Mouse (Mus musculus) frontal cortex, adult (tissue): ENCODE results near the gene Nectin1.

ENCODE experiments used
- ATAC-seq: cut with Nextera tagmentation; 2 replicates; pipeline ENCODE4 v1.9.2; 2017; ENCODE audit warnings: mild to moderate bottlenecking, moderate library complexity, mixed read lengths; ENCODE audit not compliant: low TSS enrichment

Nectin1 gene

GRCm38 (mm10) chr9:43743647-43744137, at the start of gene Nectin1:
Gene Nectin1 (plus strand): TSS chr9:43743984.
- peak; percentile 86 for ATAC-seq

- ATAC-seq: no peak
These were observed 45.6 kb upstream of the Nectin1 start for GRCm38 (mm10) chr9:43698080-43698712.

- no peak for ATAC-seq
These were observed 44.9 kb upstream of the Nectin1 start for GRCm38 (mm10) chr9:43698841-43699240.

GRCm38 (mm10) chr9:43699417-43700225, 44.2 kb upstream of the Nectin1 start:
- ATAC-seq: peak; percentile 34; the same call in 1 of the 2 replicates

GRCm38 (mm10) chr9:43700226-43700579, 43.6 kb upstream of the Nectin1 start:
- ATAC-seq: no peak

DNA sequence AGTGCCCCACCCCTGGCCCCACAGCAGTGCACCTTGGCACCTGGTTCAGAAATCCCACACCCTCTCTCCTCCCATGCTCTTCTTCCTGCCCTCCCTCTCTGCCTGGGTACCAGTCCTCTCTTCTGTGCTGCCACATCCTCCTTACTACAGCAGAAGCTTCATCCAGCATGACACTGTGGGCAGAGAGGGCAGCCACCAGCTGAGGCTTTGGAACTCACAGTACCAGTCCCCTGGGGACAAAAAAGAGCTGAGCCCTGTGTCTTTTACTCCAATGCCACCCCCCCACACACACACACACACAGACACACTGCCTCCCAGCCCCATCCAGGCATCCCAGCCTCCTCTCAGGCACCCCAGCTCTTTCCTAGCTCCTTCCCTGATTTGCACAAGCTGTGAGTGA, 42.0 kb upstream of the Nectin1 start:
- no peak for ATAC-seq

GRCm38 (mm10) chr9:43707571-43707970, 36.2 kb upstream of the Nectin1 start:
- no peak for ATAC-seq

GRCm38 (mm10) chr9:43708715-43709114, 35.1 kb upstream of the Nectin1 start:
- ATAC-seq: peak; percentile 52; the same call in 1 of the 2 replicates

GRCm38 (mm10) chr9:43713432-43713831, 30.4 kb upstream of the Nectin1 start:
- ATAC-seq: no peak

- peak; percentile 67 for ATAC-seq
These were observed 24.4 kb upstream of the Nectin1 start for GRCm38 (mm10) chr9:43719407-43719839.

GRCm38 (mm10) chr9:43720046-43720445, 23.7 kb upstream of the Nectin1 start:
- ATAC-seq: no peak

DNA sequence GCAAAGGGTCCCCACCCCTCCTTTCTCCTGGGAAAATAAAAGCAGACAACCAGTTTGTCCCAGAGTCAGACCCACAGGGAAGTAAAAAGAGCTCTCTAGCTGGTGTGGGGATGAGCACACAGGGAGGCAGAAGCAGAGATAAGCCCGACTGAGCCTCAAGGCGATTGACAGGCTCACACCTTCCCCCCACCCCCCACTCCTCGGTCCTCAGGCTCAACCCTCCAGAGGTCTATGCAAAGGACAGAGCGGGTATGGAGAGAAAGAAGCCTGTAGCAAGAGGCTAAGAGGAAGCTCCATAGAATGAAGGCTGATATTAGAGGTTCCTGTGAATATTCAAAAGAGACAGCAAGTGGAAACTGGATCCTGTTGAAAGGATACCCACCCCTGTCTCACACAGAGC, 19.7 kb upstream of the Nectin1 start:
- ATAC-seq: no peak

GRCm38 (mm10) chr9:43729450-43730266, 14.1 kb upstream of the Nectin1 start:
- ATAC-seq: no peak

- 0 out of 2 replicates have a peak, but pooled peaks have one; percentile 31 for ATAC-seq
These were observed 13.3 kb upstream of the Nectin1 start for GRCm38 (mm10) chr9:43730284-43731027.

GRCm38 (mm10) chr9:43731880-43732279, 11.9 kb upstream of the Nectin1 start:
- no peak for ATAC-seq

DNA sequence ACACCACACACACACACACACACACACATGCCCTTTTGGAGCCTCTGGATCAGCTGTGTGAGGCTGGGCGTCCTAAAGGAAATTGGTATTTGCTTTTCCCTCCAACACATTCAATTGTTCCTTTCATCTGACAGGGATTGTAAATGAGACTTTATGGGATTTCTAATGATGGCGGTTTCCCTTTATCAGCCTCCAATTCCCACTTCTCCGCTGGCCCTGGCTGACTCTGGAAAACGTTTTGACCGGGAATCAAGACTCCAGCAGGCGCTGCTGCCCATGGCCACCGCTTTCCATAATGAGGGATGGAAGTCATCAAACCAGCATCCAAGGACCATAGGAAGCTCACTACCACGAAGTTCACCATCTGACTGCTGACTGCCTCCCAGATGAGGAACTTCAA, 11.1 kb upstream of the Nectin1 start:
- no peak for ATAC-seq

GRCm38 (mm10) chr9:43734952-43735351, 8.8 kb upstream of the Nectin1 start:
- ATAC-seq: no peak

DNA sequence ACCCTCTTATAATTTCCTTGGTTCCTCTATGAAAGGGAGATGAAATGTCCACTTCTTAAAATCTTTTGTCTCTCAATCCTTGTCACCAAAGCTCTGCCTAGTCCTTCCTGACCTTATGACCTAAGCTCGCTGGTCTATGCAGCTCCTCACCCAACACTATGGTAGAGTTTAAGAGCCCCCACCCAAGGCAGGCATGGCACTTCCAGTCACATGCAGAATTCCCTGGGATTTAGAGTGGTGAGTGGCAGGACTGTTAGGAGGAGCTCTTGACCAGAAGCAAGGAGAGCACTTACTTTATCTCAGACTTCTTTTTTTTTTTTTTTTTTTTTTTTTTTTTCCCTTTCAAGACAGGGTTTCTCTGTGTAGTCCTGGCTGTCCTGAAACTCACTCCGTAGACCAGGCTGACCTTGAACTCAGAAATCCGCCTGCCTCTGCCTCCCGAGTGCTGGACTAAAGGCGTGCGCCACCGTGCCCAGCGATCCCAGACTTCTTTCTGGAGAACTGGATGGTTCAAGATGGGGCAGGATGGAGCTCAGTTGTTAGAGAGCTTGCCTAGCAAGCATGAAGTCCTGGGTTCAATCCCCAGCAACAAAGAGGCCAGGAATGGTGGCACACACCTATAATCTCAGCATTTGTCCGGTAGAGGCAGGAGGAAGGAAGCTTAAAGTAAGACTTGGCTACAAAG, 7.6 kb upstream of the Nectin1 start:
- no peak for ATAC-seq

DNA sequence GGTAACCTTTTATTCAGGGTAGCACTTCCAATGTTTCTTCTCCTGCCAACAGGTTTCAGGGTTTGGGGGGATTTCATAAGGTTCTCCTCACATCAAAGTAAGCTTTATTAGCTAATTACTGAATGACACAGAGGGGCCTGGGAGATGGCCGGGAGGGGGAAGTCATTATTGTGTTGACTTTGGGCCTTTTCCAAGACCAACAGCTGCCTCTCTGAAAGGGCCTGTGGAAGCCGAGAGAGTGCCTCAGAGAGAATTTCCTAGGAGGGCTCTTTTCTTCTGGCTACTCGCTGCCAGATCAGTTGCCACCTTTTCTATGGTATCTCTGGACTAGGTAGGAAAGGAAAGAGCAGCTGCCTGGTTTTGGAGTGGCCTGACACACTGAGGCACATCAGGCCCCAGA, 6.5 kb upstream of the Nectin1 start:
- ATAC-seq: no peak

GRCm38 (mm10) chr9:43737871-43738292, 5.9 kb upstream of the Nectin1 start:
- ATAC-seq: no peak
